Mouse (Mus musculus) heart, embryonic 13.5 days (tissue): ENCODE data around the gene Magi1. TPM values are rescaled to one million over a fixed set of nuclear protein-coding genes. Genes with fewer than 3 reads are reported as not detected.

Source experiments
- ATAC-seq: fragments of 200-750 bp; cut with Nextera tagmentation; 2 replicates; pipeline ENCODE4 v1.8.0; 2017; ENCODE audit warnings: moderate TSS enrichment; ENCODE audit not compliant: insufficient number of reproducible peaks, low FRiP score, low TSS enrichment; ENCODE audit errors: extremely low read depth
- H3K27ac ChIP-seq: fragments of 300-500 bp; sonication (generic); replicated peaks from 2 replicates; pipeline ENCODE4 v1.5.1; 2015; ENCODE audit warnings: moderate library complexity, mild to moderate bottlenecking, inconsistent platforms
- H3K27me3 ChIP-seq: fragments of 300-500 bp; sonication (generic); replicated peaks from 2 replicates; pipeline ENCODE4 v1.6.1; 2015; ENCODE audit warnings: mild to moderate bottlenecking, inconsistent platforms
- H3K36me3 ChIP-seq: fragments of 300-500 bp; sonication (generic); 2 replicates; pipeline ENCODE4 v1.6.1; 2015; ENCODE audit warnings: mild to moderate bottlenecking, inconsistent platforms
- H3K4me1 ChIP-seq: fragments of 300-500 bp; sonication (generic); 2 replicates; pipeline ENCODE4 v1.6.1; 2015; ENCODE audit warnings: inconsistent platforms
- H3K4me2 ChIP-seq: fragments of 300-500 bp; sonication (generic); 2 replicates; pipeline ENCODE4 v1.6.1; 2015; ENCODE audit warnings: inconsistent platforms, mild to moderate bottlenecking, moderate library complexity
- H3K4me3 ChIP-seq: fragments of 300-500 bp; sonication (generic); 2 replicates; pipeline ENCODE4 v1.5.1; 2015; ENCODE audit warnings: moderate library complexity, mild to moderate bottlenecking, inconsistent platforms
- H3K9ac ChIP-seq: fragments of 300-500 bp; sonication (generic); 2 replicates; pipeline ENCODE4 v1.6.1; 2015; ENCODE audit warnings: inconsistent platforms, mild to moderate bottlenecking, moderate library complexity
- H3K9me3 ChIP-seq: fragments of 300-500 bp; sonication (generic); 2 replicates; pipeline ENCODE4 v1.6.1; 2016; ENCODE audit warnings: inconsistent platforms
- WGBS: fragments of 180-500 bp; shearing (Covaris S2); methylation state at CpG from one replicate; pipeline ENCODE4 v1.1.7; 2015; ENCODE audit warnings: mixed read lengths; 5-methylcytosine and 5-hydroxymethylcytosine counted together
- polyA plus RNA-seq: library from polyadenylated mRNA; unstranded; fragments of >200 nt; fragmentation: Nextera tagmentation; extraction: Ambion mirVana; gene quantifications from 2 replicates; pipeline ENCODE4 v1.2.1, GENCODE M21; 2015

The Magi1 gene
- polyA plus RNA-seq, 1 experiment from 2014 or later, result 7.5 TPM

DNA sequence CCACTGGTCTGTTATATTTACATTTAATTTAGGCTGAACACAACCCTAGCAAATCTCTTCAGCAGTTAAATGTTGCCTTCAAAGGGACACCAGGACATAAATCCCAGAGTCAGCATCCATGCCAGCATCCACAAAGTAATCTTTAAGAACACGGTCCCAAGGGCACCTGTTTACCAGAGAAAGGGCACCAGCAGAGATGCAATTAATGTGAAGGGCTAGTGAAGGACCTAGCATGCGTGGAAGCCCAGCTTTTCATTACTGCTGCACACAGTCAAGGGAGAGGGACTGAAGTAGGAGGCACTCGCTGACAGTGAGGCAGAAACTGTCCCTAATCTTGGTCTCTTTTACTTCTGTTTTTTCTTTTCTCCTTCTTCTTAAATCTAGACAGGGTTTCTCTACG is 406.4 kb downstream of the Magi1 start:
- ATAC-seq, result no peak

DNA sequence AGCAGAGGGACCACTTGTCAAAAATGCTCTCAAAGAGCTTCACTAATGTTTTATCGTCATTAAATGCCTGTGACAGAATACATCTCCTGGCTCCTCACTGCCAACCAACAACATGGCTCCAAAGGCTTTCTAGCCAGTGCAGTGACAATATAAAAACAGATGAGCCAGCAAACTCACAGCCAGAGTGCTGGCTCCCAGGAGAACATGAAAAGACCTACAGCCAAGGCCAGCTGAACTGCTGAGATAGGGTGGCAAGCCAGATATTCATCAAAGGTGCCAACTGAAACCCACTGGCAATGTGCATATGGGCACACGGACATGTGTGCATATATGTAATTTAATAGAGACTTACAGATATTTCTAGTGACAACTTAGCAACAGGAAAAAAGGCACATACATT is 408.8 kb downstream of the Magi1 start:
- WGBS, result 87% methylated on average over 2 of the region's 2 CpGs
- Histone ChIP-seq H3K4me2 (no peak overlapping the region), H3K9me3 (no peaks in the 10 kb centered on the region), H3K27me3 (no peaks in the 10 kb centered on the region), H3K27ac (no peak overlapping the region), H3K36me3 (no peaks in the 10 kb centered on the region), H3K9ac (no peak overlapping the region), H3K4me3 (no peak overlapping the region), H3K4me1 (peaks cover 15% of the 10 kb centered on the region)
- ATAC-seq, result no peak

More for the DNA sequence above, 406.4 kb downstream of the Magi1 start:
- WGBS, result 78% methylated on average over 4 of the region's 4 CpGs
- no peak overlapping the region for H3K27ac ChIP-seq
- H3K4me1 ChIP-seq, result no peaks in the 10 kb centered on the region
- H3K27me3 ChIP-seq, result no peaks in the 10 kb centered on the region
- no peaks in the 10 kb centered on the region for H3K9me3 ChIP-seq
- H3K4me3 ChIP-seq, result no peak overlapping the region
- no peaks in the 10 kb centered on the region for H3K36me3 ChIP-seq
- no peak overlapping the region for H3K4me2 ChIP-seq
- H3K9ac ChIP-seq, result no peak overlapping the region

DNA sequence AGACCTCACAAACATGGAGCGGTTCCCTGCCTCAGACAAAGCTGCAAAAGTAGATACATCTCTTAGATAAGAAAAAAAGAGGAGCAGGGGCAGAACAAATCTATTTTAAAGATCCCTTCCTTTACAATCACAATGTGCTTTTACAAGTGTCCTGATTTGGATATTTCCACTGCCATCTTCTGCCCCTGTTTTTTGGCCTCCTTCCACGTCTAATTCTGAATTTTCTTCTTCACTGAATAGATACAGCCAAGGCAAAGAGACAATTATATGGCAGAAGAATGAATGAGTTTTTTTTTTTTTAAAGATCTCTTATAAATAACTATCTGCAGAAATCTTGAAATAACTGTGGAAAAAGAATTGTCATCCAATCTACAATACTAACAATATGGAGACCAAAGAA is 409.3 kb downstream of the Magi1 start:
- ATAC-seq, result no peak
- H3K27me3 ChIP-seq, result no peaks in the 10 kb centered on the region
- WGBS, result 76% methylated on average over 2 of the region's 2 CpGs
- no peak overlapping the region for H3K4me2 ChIP-seq
- no peak overlapping the region for H3K4me3 ChIP-seq
- no peaks in the 10 kb centered on the region for H3K36me3 ChIP-seq
- H3K27ac ChIP-seq, result no peak overlapping the region
- H3K9ac ChIP-seq, result no peak overlapping the region
- H3K4me1 ChIP-seq, result peaks cover 17% of the 10 kb centered on the region
- H3K9me3 ChIP-seq, result no peaks in the 10 kb centered on the region

DNA sequence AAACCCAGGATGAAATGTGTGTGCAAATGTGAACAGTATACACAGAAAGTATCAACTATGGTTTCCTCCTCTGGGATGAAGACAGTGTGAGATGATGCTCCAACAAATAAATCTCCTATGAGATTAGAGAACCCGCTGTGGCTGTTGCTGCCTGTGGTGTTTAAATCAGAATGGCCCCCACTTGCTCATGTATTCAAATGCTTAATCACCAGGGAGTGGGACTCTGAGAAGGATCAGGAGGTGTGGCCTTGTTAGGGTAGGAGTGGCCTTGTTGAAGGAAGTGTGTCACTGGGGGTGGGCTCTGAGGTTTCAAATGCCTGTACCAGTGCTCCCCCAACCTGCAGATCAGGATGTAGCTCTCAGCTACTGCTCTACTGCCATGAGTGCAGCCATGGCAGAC is 410.2 kb downstream of the Magi1 start:
- peaks cover 17% of the 10 kb centered on the region for H3K4me1 ChIP-seq
- H3K9ac ChIP-seq, result no peak overlapping the region
- H3K4me3 ChIP-seq, result no peak overlapping the region
- 81% methylated on average over 1 of the region's 1 CpGs for WGBS
- no peaks in the 10 kb centered on the region for H3K27me3 ChIP-seq
- H3K9me3 ChIP-seq, result no peaks in the 10 kb centered on the region
- no peaks in the 10 kb centered on the region for H3K36me3 ChIP-seq
- ATAC-seq, result no peak
- no peak overlapping the region for H3K4me2 ChIP-seq
- no peak overlapping the region for H3K27ac ChIP-seq

DNA sequence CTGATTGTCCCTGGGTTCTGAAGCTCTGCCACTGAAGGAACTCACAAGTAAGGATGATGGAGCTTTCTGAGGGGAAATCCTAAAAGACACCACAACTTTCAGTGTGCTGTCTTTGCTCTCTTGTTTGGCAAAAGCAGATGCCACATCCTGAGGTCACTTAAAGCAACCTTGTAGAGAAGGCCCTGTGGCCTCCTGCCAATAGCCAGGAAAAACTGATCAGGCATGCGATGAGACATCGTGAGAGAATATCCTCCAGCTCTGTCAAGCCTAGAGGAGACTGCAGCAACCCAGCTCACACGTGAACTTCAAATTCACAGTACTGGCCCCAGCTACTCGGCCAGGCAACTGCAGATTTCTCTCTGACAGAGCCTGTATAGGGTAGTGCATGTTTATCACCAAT is 412.2 kb downstream of the Magi1 start:
- Histone ChIP-seq H3K36me3 (no peaks in the 10 kb centered on the region), H3K27me3 (no peaks in the 10 kb centered on the region), H3K4me2 (no peak overlapping the region), H3K4me3 (no peak overlapping the region), H3K27ac (no peak overlapping the region), H3K9ac (no peak overlapping the region), H3K4me1 (peaks cover 17% of the 10 kb centered on the region), H3K9me3 (no peaks in the 10 kb centered on the region)
- WGBS, result 52% methylated on average over 4 of the region's 4 CpGs
- no peak for ATAC-seq

DNA sequence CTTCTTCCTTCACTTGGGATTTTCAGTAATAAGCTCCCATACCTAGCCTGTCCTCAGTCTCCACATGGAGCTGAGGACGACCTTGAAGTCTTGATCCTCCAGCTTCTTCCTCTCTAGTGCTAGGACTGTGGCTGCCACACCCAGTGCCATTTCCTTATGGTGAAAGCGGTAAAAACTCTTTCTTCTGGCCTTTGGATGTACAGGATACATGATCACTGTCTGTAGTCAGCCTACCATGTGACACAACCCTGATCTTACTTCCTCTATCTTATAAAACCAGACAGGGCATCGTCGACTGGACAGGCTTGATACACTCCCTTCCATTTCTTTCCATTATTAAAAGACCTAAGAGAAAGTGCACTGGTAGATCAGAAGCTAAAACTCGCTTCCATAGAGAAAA is 413.7 kb downstream of the Magi1 start:
- Histone ChIP-seq H3K9me3 (no peaks in the 10 kb centered on the region), H3K4me1 (peaks cover 17% of the 10 kb centered on the region), H3K36me3 (no peaks in the 10 kb centered on the region), H3K4me3 (no peak overlapping the region), H3K9ac (no peak overlapping the region), H3K27me3 (no peaks in the 10 kb centered on the region), H3K4me2 (no peak overlapping the region), H3K27ac (peak overlapping the region; percentile 24; the same call in 1 of the 2 replicates)
- ATAC-seq, result no peak
- 57% methylated on average over 5 of the region's 5 CpGs for WGBS

DNA sequence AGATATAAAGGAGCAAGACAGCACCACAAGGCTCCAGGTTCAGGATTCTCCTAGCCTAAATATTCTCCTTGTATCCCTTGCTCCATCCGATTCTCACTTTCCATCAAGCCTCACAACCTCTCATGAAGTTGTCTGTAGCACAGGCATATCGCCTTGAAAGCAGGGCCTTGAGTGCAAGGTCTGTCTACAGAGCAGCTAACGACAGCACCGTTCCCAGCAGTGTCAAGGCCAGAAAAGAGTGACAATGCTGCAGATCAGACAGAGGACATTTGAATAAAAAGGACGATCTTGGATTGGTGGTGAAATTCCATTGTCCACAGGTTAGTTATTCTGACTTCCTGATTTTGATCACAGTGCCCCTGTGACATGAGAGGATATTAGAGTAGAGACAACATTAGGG is 421.5 kb downstream of the Magi1 start:
- no peaks in the 10 kb centered on the region for H3K27me3 ChIP-seq
- no peak overlapping the region for H3K4me3 ChIP-seq
- 83% methylated on average over 5 of the region's 5 CpGs for WGBS
- no peaks in the 10 kb centered on the region for H3K36me3 ChIP-seq
- no peak for ATAC-seq
- H3K27ac ChIP-seq, result no peak overlapping the region
- H3K9me3 ChIP-seq, result no peaks in the 10 kb centered on the region
- H3K4me2 ChIP-seq, result no peak overlapping the region
- peaks cover 1% of the 10 kb centered on the region for H3K4me1 ChIP-seq
- H3K9ac ChIP-seq, result no peak overlapping the region

DNA sequence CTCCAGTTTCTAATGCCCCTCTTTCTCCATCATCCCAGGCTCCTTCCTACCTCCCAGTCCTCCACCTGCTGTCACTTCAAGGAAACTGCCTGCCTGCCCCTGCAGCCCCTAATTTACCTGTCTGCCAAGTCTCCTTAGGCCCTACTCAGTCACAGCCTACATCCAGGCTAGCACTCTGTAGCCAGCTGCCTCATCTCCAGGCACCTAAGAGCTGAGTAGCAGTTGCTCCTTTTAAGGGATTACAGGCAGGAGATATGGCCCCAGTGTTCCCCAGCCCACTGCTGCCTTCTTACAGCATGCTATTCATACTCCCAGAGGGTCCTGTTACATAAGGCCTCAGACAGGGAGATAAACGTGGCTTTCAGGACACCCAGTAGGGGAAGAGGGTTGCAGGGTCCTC is 426.9 kb downstream of the Magi1 start:
- H3K9ac ChIP-seq, result 0 out of 2 replicates have a peak overlapping the region, but pooled peaks have one; percentile 8

DNA sequence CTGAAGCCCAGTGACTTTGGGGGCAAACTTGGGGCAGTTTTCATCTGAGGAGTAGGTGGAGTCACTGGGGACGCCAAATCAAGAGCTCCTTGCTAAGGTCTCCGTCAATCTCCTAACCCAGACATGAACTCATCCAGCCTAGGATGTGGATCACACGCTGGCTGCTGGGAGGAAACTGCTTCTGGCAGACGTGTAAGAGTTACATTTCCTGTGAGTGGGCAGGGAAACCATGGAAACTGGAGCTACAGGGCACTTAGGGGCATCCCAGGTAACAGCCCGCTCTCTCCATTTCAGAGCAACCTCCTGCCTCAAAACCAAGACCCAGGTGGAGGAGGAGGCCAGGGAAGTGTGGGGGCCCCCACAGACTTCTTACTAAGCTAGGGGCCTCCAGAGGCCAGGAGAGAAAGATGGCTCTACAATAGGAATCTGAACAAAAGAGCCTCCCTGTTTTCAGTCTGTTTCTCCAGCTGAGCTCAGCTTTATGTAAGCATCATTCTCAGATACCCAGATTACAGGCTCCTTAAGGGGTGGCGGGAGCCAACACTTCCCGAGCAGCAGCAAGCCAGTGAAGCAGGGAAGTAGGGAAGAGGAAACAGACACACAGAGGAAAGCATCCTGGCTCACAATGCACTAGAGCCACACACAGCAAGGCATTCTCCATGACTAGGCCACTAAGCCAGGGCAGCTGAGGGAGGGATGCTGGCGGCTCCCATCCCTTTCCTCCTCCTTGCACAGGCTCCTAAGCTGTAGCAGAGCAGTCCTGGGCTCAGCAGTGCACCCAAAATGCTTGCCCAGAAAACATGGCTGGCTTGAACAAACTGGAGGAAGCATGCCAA is 427.7 kb downstream of the Magi1 start:
- H3K36me3 ChIP-seq, result no peaks in the 10 kb centered on the region
- peak overlapping the region; percentile 62 for H3K27ac ChIP-seq
- no peaks in the 10 kb centered on the region for H3K27me3 ChIP-seq
- no peaks in the 10 kb centered on the region for H3K9me3 ChIP-seq
- H3K4me2 ChIP-seq, result no peak overlapping the region; the same call in 1 of the 2 replicates
- H3K4me3 ChIP-seq, result no peak overlapping the region
- no peak for ATAC-seq
- no peak overlapping the region for H3K9ac ChIP-seq
- WGBS, result 36% methylated on average over 8 of the region's 8 CpGs
- H3K4me1 ChIP-seq, result peaks cover 31% of the 10 kb centered on the region

More for the DNA sequence above, 426.9 kb downstream of the Magi1 start:
- Histone ChIP-seq H3K4me3 (no peak overlapping the region), H3K4me2 (no peak overlapping the region), H3K27ac (peak overlapping the region; percentile 62), H3K9me3 (no peaks in the 10 kb centered on the region), H3K36me3 (no peaks in the 10 kb centered on the region), H3K27me3 (no peaks in the 10 kb centered on the region), H3K4me1 (peaks cover 31% of the 10 kb centered on the region)
- ATAC-seq, result no peak
- 11% methylated on average over 1 of the region's 1 CpGs for whole genome bisulfite sequencing

DNA sequence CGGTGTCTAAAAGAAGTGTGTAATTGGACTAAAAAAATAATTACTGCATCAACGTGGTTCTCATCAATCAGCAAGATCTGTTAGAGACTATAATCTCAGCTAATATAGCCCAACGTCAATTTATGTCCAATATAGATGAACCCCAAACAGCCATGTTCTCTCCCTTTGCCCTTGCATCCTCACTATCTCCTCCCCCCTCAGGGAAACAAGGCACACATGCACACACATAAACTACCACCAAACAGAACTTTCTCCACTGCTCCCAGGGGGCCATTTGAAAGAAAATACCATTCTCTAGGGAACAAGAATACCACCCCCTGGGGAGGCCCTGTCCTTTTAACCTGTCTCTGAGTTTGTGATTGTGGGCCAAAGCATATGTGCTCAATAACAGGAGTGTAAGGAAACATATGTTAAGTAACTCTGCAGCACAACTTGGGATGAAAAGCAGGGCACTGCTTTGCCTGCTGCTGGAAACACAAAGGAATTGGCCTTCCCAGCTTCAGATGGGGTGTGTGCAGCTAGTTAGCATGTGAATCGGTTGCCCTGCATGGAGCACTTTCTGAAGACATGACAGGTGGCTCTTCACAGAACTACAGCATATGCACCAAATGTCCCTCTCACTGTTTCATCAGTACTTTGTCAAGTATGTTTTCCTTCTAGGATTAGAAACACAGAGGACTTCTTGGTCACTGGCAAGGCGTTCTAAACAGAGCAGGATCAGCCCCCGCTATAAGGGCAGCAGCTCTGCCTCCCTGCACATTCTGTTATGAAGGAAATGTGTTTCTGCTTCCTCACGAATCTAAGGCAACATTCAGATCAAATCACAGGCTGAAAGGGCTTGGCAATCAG is 434.6 kb downstream of the Magi1 start:
- Histone ChIP-seq H3K27me3 (no peaks in the 10 kb centered on the region), H3K4me2 (no peak overlapping the region), H3K4me1 (peaks cover 34% of the 10 kb centered on the region), H3K9ac (no peak overlapping the region), H3K27ac (no peak overlapping the region), H3K9me3 (no peaks in the 10 kb centered on the region), H3K36me3 (no peaks in the 10 kb centered on the region), H3K4me3 (no peak overlapping the region)
- 61% methylated on average over 7 of the region's 7 CpGs for WGBS
- no peak for ATAC-seq

DNA sequence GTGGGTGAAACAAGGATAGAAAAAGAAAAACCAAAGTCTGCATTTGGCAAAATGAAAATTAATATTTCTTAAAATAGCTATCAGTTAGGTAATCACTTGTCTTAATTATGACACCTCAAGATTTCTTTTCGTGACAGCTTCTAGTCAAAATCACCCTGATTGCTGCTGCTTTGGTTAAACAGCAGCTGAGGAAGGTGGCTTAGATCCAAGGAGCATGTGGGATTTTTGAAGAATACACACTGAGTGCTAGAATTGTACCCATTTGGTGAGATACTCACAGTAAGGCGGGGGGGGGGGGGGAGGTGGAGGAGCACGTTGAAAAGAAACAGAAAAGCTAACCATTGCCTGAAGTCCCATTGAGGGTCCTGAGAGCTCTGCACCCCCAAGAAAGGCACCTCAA is 438.2 kb downstream of the Magi1 start:
- no peak overlapping the region for H3K9ac ChIP-seq
- 75% methylated on average over 3 of the region's 3 CpGs for WGBS
- no peaks in the 10 kb centered on the region for H3K36me3 ChIP-seq
- no peak overlapping the region for H3K27ac ChIP-seq
- no peak overlapping the region for H3K4me2 ChIP-seq
- peaks cover 41% of the 10 kb centered on the region for H3K4me1 ChIP-seq
- no peak overlapping the region for H3K4me3 ChIP-seq
- no peak for ATAC-seq
- no peaks in the 10 kb centered on the region for H3K9me3 ChIP-seq
- H3K27me3 ChIP-seq, result no peaks in the 10 kb centered on the region
